Mouse (Mus musculus) CD4-positive, CD25-positive, alpha-beta regulatory T cell, adult 2 months (primary cell): ENCODE data around the gene Map4k1.

Experiments used
- DNase-seq: peaks from one replicate; pipeline ENCODE4 v3.0.0-alpha.2; 2012; ENCODE audit warnings: low read depth, low spot score

The Map4k1 gene

DNA sequence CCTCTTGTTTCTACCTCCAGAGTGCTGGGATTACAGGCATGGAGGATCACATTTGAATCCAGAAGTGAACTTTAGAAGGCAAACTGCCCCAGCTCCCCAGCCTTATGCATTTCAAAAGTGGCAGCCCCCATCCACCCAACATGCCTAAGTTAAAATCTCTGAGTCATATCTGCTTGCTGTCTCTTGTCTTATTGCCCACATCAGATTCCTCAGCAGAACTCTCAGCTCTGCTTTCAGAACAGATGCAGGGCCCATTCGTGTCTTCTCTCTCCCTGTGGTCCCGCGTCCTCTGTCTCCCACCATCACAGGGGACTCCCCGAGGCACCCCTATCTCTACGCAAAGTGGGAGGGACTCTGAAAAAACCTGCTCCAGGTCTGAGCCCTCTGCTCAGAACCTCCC is 44.3 kb downstream of the Map4k1 start:
- peak; percentile 27 for DNase-seq

DNA sequence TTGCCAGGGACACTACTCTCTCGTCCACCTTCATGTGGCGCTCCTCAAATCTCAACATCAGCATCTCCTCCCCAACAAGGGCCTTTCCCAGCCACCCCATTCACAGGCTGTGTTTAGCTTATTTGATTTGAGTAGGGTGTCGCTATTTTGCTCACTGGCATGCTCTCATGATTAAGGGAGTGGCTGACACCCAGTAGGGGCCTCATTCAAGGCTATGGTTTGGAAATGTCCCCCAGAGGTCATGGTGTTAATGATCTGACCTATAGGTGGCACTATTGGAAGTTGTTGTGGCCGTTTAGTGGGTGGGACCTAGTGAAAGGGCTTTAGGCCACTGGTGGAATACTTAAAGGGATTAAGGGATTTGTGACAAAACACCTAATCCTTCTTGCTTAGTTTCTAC is 45.0 kb downstream of the Map4k1 start:
- DNase-seq: peak; percentile 24

DNA sequence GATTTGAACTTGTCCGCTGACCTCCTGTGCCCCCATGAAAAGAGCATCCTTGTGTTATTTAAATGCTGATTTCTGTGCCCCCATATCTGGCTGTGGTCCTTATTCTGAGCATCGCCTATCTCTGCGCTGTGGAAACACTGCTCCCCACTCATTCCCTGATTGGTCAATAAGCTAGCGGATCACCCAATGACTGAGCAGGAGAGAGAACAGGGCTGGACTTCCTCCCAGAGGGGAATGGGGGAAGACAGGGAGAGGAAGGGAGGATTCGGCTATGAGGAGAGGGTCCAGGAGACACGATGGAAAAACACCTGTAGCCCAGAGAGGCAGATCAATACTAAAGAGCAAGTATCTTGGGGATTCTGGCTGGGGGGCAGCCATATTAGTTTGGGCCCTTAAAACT is 46.9 kb downstream of the Map4k1 start:
- no peak for DNase-seq

DNA sequence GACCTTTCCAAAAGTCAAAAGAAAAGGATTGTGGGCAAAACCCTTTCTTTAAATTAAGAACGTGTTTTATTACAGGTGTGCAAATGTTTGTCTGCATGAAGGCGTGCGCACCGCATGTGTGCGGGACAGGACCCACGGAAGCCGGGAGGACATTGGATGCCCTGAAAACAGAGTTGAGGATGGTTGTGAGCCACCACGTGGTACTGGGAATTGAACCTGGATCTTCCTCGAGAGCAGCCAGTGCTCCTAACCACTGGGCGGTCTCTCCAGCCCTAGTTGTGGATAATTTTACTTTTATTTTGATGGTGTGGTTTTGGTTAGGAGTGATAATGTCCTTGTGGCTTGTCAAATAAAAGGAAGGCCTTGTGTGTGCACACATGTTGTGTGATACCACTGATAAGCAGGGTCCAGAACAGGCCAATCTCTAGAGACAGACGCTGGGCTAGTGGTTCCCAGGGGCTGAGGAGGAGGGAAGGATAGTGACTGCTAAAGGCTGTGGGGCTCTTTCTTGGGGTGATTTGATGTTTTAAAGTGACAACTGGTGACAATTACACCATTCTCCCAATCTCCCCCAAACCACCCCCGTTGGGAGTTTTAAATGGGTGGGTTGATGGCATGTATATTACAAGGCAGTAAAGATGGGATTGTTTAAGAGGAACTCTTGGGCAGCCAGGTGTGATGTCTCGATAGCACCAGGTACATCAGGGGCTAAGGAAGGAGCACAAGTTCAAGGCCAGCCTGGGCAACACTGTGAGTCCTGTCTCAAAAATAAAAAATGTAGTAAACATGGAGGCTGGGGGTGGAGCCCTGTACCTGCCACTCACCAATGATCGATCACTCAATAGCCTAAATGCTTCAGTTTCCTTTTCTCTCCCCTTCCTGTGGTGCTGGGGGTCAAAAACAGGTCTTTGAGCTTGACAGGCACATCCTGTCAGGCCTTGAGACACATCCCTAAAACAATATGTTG is 48.1 kb downstream of the Map4k1 start:
- no peak for DNase-seq

DNA sequence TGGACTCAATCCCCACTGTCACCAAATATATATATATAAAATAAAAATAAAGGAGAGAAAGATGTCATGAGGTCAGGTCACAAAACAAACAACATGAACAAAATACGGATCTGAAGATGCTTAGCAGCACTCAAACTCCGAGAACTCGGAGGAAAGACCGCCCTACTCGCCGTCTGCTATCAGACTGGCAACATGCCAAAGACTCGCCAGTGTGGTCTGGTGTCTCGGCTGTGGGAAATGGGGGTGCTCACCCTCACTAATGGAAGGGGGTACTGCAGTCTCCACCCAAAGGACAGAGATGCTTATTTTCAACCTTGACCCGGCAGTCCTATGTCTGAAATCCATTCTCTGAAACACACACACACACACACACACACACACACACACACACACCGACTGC is 49.8 kb downstream of the Map4k1 start:
- DNase-seq: no peak

DNA sequence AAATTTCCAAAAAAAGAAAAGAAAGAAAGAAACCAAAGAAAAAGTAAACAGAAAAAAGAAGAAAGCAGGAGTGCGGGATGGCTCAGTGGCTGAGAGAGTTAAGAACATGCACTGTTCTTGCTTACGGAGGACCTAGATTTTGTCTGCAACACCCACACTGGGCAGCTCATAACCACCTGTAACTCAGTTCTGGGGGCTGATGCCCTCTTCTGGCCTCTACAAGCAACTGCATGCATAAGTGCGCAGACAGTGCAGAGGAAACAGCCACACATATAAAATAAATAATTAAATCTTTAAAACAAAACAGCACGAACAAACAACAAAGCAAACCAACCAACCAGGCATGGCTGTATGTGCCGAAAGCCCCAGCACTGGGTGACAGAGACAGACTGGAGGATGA is 50.8 kb downstream of the Map4k1 start:
- DNase-seq: peak; percentile 50

DNA sequence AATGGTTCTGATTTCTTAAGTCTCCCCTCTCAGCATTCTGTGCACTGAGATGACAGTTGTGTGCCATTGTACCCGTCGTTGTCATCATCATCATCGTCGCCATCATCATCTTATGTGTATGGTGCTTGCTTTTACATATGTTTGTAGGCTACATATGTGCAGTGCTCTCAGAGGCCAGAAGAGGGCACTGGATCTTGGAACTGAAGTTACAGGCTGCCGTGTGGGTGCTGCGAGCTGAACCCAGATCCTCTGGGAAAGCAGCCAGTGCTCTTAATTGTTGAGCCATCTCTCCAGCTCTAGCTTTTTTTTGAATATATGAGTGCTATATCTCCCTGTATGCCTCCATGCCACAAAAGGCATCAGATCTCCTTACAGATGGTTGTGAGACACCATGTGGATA is 55.4 kb downstream of the Map4k1 start:
- peak; percentile 62 for DNase-seq

DNA sequence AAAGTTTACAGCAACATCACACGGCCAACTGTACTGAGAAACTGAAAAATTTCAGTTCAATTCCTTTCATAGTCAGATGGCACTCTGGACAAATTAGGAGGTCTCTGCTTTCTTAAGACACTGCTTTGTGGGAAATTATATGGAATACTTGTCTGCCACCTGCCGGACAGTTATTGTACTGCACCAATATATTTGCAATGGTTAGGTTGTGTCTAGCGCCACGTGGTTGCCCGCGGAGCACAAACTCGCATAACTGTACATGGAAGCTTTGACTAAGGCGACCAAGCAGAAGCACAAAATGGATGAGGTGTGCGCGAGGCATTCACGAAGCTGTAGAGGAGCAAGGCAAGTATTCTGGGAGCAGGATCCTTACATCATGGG is 57.7 kb downstream of the Map4k1 start:
- peak; percentile 94 for DNase-seq

DNA sequence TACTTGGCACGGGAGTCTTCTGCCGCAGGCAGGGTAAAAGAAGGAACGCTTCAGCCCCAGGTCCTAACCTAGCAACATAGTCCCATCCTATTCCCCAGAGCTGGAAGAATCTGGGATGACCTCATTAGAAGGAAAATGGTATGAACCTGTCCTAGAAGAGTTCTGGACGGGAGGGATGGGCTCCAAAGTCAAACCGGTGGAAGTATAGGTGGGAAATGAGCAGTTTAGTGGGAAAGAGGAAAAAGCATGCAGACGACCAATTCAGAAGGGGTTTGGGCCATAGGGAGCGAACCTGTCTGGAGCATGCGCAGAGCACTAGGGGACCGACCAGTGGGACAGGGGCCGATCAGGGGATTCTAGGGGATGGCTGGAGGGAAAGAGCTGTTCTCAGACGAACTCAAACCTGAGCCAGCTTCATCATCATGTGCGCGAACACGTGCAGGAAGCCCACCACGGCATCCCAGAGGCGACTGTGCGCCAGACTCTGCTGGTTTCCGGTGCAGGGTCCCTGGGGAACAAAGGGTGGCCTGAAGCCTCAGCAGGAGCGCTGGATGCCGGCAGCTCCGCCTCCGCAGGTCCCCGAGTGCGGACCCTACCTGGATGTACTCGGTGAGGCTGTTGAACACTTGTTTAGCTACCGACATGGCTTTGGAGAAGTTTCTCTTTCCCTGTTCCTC is 58.3 kb downstream of the Map4k1 start:
- peak; percentile 38 for DNase-seq

DNA sequence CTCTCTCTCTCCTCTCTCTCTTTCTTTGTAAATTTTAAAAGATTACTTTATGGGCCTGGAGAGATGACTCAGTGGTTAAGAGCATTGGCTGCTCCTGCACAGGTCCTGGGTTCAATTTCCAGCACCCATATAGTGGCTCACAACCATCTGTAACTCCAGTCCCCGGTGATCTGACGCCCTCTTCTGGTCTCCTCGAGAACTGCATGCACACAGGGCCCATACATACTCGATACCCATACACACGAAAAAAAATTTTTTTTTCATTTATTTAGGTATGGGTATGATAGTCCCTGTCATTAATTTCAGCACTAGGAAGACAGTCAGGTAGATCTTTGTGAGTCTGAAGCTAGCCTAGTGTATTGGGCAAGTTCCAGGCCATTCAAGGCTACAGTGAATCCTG is 59.3 kb downstream of the Map4k1 start:
- DNase-seq: peak; percentile 43

DNA sequence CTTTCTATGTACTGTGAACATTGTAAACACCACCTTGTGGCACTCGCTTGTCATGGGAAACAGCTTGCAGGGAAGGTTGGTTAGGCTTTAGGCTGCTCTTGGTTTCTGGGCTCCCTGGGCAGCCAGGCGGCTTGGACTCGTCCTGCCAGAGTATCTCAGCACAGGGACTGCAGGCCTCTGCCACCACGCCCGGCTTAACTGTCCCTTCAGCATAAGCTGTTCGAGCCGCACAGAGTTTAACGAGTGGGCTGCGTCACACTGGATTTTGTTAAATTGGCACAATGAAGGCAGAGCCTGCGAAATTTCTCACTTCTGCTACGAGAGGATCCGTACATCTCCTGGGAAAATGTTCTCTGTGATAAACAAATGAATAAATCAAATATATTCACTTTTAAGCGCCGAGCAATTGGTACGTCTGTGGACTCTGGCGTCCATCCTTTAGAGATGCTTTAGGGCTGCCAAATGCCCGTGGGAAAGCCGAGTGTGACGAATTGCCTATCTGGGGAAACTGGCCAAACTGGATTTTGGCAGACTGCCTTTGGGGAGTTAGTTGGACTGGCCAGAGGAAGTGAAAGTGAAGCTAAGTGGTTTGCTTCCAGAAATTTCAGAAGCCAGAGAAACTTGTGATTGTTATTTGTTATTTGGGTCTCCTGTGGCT is 61.3 kb downstream of the Map4k1 start:
- no peak for DNase-seq

DNA sequence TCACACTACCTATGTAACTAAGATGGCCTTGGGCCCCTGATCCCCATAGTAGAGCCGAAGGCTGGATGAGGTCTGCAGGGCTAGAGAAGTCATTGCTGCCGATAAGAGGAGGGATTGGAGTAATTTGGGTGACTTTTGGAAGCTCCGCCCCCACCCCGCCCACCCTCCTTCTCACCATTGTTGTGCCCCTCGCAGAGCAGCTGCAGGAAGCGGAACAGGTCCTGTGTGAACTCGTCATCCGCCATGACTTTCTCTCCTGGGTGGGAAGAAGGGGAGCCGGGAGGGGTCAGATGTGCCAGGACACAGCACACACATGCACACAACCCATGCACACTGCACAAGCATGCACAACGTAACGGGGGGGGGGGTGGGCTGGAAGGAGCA is 61.8 kb downstream of the Map4k1 start:
- DNase-seq: no peak

DNA sequence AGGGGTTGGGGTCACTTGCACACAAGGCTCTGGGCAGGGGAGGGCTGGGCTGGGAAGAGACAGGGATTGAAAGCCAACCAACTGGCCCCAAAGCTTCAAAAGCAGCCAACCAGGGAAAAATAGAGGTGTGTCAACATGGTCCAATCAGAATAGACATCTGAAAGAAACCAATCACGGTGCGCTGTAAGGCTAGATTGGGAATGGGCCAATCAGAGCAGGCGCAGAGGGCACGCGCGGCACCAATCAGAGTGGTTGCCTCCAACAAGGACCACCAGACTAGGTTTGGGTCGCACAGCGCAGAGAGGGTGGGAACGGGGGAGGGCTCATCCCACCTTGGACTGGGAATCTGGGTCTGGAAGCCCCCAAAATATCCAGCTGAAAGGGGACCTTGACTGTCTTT is 62.5 kb downstream of the Map4k1 start:
- DNase-seq: no peak

DNA sequence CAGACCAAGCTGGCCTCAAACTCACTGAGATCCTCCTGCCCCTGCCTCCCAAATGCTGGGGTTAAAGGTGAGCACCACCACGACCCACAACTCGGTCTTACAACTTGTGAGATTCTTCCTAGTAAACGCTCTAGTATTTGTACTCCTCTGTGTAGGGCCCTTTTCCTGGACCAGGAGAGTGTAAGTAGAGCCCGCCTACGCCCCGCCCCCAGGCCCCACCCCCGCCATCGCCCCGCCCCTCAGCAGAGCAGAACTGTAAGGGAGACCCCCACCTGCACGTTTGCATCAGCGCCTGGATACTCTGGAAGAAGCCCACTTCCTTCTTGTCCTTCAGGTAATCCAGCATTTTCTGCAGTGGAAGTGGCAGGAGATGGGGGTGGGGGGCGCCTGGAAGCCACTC is 64.7 kb downstream of the Map4k1 start:
- DNase-seq: no peak

DNA sequence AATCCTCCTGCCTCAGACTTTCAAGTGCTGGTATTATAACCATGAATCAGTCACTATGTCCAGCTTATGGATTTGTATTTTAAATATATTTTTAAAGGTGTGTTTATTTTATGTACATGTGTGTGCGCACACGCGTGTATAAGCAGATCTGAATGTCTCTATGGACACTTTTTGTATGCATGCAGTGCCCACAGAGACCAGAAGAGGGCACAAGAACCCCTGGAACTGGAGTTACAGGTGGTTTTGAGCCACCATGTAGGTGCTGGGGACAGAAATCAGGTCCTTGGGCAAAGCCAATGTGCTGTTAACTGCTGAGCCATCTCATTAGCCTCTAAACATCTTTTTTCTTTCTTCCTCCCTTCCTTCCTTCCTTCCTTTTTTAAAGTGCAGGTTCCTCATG is 66.2 kb downstream of the Map4k1 start:
- DNase-seq: peak; percentile 29

DNA sequence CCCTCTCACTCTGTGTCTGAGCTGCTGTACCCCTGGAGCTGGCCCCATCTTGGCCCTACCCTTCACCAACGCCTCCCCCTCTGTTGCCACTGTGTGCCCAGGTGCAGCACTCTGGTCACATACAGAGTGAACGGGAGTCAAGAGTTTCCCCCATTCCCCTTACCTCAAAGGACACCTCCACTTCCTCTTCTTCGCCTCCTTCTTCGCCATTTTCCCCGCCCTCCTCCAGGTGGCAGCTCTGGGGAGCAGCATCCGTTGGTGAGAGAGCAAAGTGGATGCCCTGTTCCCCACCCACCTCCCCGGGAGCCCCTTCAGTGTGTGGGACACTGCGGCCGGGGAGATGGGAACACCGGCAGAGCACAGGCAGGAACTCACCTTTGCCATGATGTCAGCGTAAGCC is 66.8 kb downstream of the Map4k1 start:
- DNase-seq: no peak

DNA sequence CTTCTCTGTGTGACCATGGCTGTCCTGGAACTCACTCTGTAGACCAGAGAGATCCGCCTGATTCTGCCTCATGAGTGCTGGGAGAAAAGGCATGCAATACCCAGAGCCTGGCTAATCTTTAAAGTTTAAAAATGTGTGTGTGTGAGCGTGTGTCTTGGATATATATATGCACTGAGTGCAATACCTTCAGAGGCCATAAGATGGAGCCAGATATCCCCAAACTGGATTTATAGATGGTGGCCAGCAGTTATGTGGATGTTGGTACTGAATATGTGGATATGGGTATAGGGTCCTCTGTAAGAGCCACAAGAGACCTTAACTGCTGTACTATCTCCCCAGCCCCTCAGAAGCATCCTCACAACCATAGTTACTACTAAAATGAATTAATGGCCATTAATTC is 68.9 kb downstream of the Map4k1 start:
- DNase-seq: peak; percentile 62

DNA sequence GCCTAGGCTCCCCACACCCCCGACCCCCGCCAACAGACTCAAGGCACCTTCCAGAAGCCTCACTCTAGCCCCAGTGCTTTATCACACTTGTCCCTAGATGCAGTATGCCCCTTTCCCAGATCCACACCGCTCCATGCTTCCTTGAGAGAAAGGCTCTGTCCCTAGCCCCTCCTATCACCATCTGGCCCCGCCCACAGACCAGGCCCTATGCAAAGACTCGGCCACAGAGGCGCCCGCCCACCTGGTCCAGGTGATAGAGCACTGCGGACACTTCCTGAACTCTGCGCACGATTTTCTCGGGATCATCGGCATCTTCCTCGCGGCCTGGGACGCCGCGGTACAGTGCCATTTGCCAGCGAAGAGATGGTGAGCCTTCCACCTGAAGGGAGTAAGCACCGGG is 71.0 kb downstream of the Map4k1 start:
- no peak for DNase-seq
